Mouse (Mus musculus) megakaryocyte, embryonic 14.5 days (primary cell): Measurements from ENCODE around the gene Zfp988.
"Not testable (repeated sequence)": the region's sequence is repeated elsewhere in the genome, so short reads cannot be mapped to it uniquely, and the experiment has no call there.

Source experiments
- FLI1 ChIP-seq: IDR thresholded peaks from 2 replicates; pipeline ENCODE4 v1.6.1; 2012; ENCODE audit warnings: low read length, inconsistent platforms, mixed read lengths
- GATA1 ChIP-seq: IDR thresholded peaks from 3 replicates; pipeline ENCODE4 v1.6.1; 2012; ENCODE audit warnings: mixed read lengths, low read length, inconsistent platforms, borderline replicate concordance

DNA sequence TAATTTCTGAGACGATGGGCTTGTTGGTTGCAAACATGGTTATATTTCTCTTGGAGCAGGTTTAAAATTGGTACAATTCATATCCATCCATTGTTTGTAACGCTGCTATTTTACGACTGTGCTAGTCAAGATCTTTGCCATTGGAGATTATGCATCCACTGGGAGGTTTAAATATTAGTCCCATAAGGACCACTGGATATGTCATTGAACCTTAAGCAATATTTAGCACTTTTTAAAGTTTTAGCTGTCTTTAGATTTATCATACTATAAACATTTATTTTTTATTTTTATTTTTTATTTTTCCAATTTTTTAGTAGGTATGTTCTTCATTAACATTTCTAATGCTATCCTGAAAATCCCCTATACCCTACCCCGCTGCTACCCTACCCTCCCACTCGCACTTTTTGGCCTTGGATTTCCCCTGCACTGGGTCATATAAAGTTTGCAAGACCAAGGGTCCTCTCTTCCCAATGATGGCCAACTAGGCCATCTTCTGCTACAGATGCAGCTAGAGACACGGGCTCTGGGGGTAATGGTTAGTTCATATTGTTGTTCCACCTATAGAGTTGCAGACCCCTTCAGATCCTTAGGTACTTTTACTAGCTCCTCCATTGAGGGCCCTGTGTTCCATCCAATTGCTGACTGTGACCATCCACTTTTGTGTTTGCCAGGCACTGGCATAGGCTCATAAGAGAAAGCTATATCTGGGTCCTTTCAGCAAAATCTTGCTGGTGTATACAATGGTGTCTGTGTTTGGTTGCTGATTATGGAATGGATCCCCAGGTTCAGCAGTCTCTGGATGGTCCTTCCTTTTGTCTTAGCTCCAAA, 31.1 kb downstream of the Zfp988 start:
- not testable (repeated sequence) for TF ChIP-seq FLI1, GATA1
